Mouse (Mus musculus): ENCODE data around the gene Mgll. TPM values are rescaled to one million over a fixed set of nuclear protein-coding genes. Genes with fewer than 3 reads are reported as not detected.
A peak's percentile ranks its signal among the peaks of the same experiment; 100 is the strongest.

Mgll gene
- polyA plus RNA-seq, 1 experiment from 2014 or later: 29.1 TPM

GRCm38 (mm10) chr6:88759793-88760453 is 35.7 kb downstream of the Mgll start:
- H3K27ac ChIP-seq (replicated peaks; ENCODE audit: low read depth, low read length): peak overlapping the region; percentile 58
- H3K4me3 ChIP-seq (ENCODE audit: low read depth, low read length): no peak overlapping the region
- H3K27me3 ChIP-seq (replicated peaks; ENCODE audit: control insufficient read depth, insufficient read depth, low read length): no peaks in the 10 kb centered on the region
- ATAC-seq (ENCODE audit: low read depth) (peak; percentile 47), DNase-seq (ENCODE audit: low spot score) (peak; percentile 88)
- H3K4me1 ChIP-seq (ENCODE audit: control insufficient read depth, insufficient read depth, low read length): peaks cover 37% of the 10 kb centered on the region
- H3K9me3 ChIP-seq (ENCODE audit: control insufficient read depth, low read length): no peaks in the 10 kb centered on the region
- H3K4me2 ChIP-seq (ENCODE audit: low read depth, low read length): peak overlapping the region; percentile 18; the same call in 1 of the 2 replicates
- H3K9ac ChIP-seq (ENCODE audit: low read depth, low read length): peak overlapping the region; percentile 22; the same call in 1 of the 2 replicates
- no peaks in the 10 kb centered on the region for H3K36me3 ChIP-seq (ENCODE audit: control insufficient read depth, insufficient read depth, low read length)
- WGBS: 51% methylated on average over 15 of the region's 17 CpGs

GRCm38 (mm10) chr6:88760935-88761635 is 36.9 kb downstream of the Mgll start:
- H3K9ac ChIP-seq (ENCODE audit: low read depth, low read length): no peak overlapping the region
- H3K4me1 ChIP-seq (ENCODE audit: control insufficient read depth, insufficient read depth, low read length): peaks cover 37% of the 10 kb centered on the region
- H3K4me2 ChIP-seq (ENCODE audit: low read depth, low read length): no peak overlapping the region
- no peaks in the 10 kb centered on the region for H3K27me3 ChIP-seq (replicated peaks; ENCODE audit: control insufficient read depth, insufficient read depth, low read length)
- no peaks in the 10 kb centered on the region for H3K36me3 ChIP-seq (ENCODE audit: control insufficient read depth, insufficient read depth, low read length)
- H3K27ac ChIP-seq (replicated peaks; ENCODE audit: low read depth, low read length): no peak overlapping the region
- ATAC-seq (ENCODE audit: low read depth): no peak
- 63% methylated on average over 16 of the region's 17 CpGs for WGBS
- DNase-seq (ENCODE audit: low spot score): no peak
- H3K9me3 ChIP-seq (ENCODE audit: control insufficient read depth, low read length): no peaks in the 10 kb centered on the region
- no peak overlapping the region for H3K4me3 ChIP-seq (ENCODE audit: low read depth, low read length)

- DNase-seq (ENCODE audit: low spot score) (no peak), ATAC-seq (ENCODE audit: low read depth) (no peak)
- no peak overlapping the region for H3K9ac ChIP-seq (ENCODE audit: low read depth, low read length)
- 72% methylated on average over 17 of the region's 17 CpGs for WGBS
- no peak overlapping the region for H3K4me2 ChIP-seq (ENCODE audit: low read depth, low read length)
- H3K27me3 ChIP-seq (replicated peaks; ENCODE audit: control insufficient read depth, insufficient read depth, low read length): no peaks in the 10 kb centered on the region
- H3K27ac ChIP-seq (replicated peaks; ENCODE audit: low read depth, low read length): 0 out of 2 replicates have a peak overlapping the region, but pooled peaks have one; percentile 10
- H3K4me3 ChIP-seq (ENCODE audit: low read depth, low read length): no peak overlapping the region
- H3K9me3 ChIP-seq (ENCODE audit: control insufficient read depth, low read length): no peaks in the 10 kb centered on the region
- no peaks in the 10 kb centered on the region for H3K36me3 ChIP-seq (ENCODE audit: control insufficient read depth, insufficient read depth, low read length)
- H3K4me1 ChIP-seq (ENCODE audit: control insufficient read depth, insufficient read depth, low read length): peaks cover 37% of the 10 kb centered on the region
Measured at GRCm38 (mm10) chr6:88761684-88762439, 37.6 kb downstream of the Mgll start.

- ATAC-seq (ENCODE audit: low read depth) (peak; percentile 68), DNase-seq (ENCODE audit: low spot score) (peak; percentile 89)
- WGBS: 56% methylated on average over 12 of the region's 13 CpGs
- peaks cover 37% of the 10 kb centered on the region for H3K4me1 ChIP-seq (ENCODE audit: control insufficient read depth, insufficient read depth, low read length)
- no peak overlapping the region for H3K4me3 ChIP-seq (ENCODE audit: low read depth, low read length)
- no peaks in the 10 kb centered on the region for H3K9me3 ChIP-seq (ENCODE audit: control insufficient read depth, low read length)
- no peak overlapping the region for H3K9ac ChIP-seq (ENCODE audit: low read depth, low read length)
- no peaks in the 10 kb centered on the region for H3K36me3 ChIP-seq (ENCODE audit: control insufficient read depth, insufficient read depth, low read length)
- H3K27me3 ChIP-seq (replicated peaks; ENCODE audit: control insufficient read depth, insufficient read depth, low read length): no peaks in the 10 kb centered on the region
- H3K4me2 ChIP-seq (ENCODE audit: low read depth, low read length): no peak overlapping the region
- no peak overlapping the region for H3K27ac ChIP-seq (replicated peaks; ENCODE audit: low read depth, low read length)
Measured at GRCm38 (mm10) chr6:88762440-88763196, 38.4 kb downstream of the Mgll start.

GRCm38 (mm10) chr6:88763518-88764077 is 39.4 kb downstream of the Mgll start:
- 69% methylated on average over 3 of the region's 3 CpGs for WGBS

GRCm38 (mm10) chr6:88764281-88764680 is 40.1 kb downstream of the Mgll start:
- ATAC-seq (ENCODE audit: low read depth) (no peak), DNase-seq (ENCODE audit: low spot score) (no peak)
- WGBS: 73% methylated on average over 4 of the region's 4 CpGs
- Histone ChIP-seq H3K4me1 (ENCODE audit: control insufficient read depth, insufficient read depth, low read length) (peaks cover 24% of the 10 kb centered on the region), H3K4me3 (ENCODE audit: low read depth, low read length) (no peak overlapping the region), H3K27me3 (replicated peaks; ENCODE audit: control insufficient read depth, insufficient read depth, low read length) (no peaks in the 10 kb centered on the region), H3K27ac (replicated peaks; ENCODE audit: low read depth, low read length) (no peak overlapping the region), H3K9me3 (ENCODE audit: control insufficient read depth, low read length) (no peaks in the 10 kb centered on the region), H3K4me2 (ENCODE audit: low read depth, low read length) (no peak overlapping the region), H3K9ac (ENCODE audit: low read depth, low read length) (no peak overlapping the region), H3K36me3 (ENCODE audit: control insufficient read depth, insufficient read depth, low read length) (no peaks in the 10 kb centered on the region)

More at GRCm38 (mm10) chr6:88763518-88764077, 39.4 kb downstream of the Mgll start:
- Histone ChIP-seq H3K27me3 (replicated peaks; ENCODE audit: control insufficient read depth, insufficient read depth, low read length) (no peaks in the 10 kb centered on the region), H3K4me3 (ENCODE audit: low read depth, low read length) (no peak overlapping the region), H3K27ac (replicated peaks; ENCODE audit: low read depth, low read length) (peak overlapping the region; percentile 36; the same call in 1 of the 2 replicates), H3K36me3 (ENCODE audit: control insufficient read depth, insufficient read depth, low read length) (no peaks in the 10 kb centered on the region), H3K9me3 (ENCODE audit: control insufficient read depth, low read length) (no peaks in the 10 kb centered on the region), H3K4me2 (ENCODE audit: low read depth, low read length) (no peak overlapping the region), H3K9ac (ENCODE audit: low read depth, low read length) (no peak overlapping the region), H3K4me1 (ENCODE audit: control insufficient read depth, insufficient read depth, low read length) (peaks cover 31% of the 10 kb centered on the region)
- no peak for DNase-seq (ENCODE audit: low spot score)
- no peak for ATAC-seq (ENCODE audit: low read depth)

- no peak for ATAC-seq (ENCODE audit: low read depth)
- 70% methylated on average over 4 of the region's 4 CpGs for WGBS
Measured at GRCm38 (mm10) chr6:88767740-88768139, 43.5 kb downstream of the Mgll start.

GRCm38 (mm10) chr6:88769723-88770122 is 45.5 kb downstream of the Mgll start:
- no peak overlapping the region for H3K27ac ChIP-seq (replicated peaks; ENCODE audit: low read depth, low read length)
- H3K4me2 ChIP-seq (ENCODE audit: low read depth, low read length): no peak overlapping the region
- H3K36me3 ChIP-seq (ENCODE audit: control insufficient read depth, insufficient read depth, low read length): no peaks in the 10 kb centered on the region
- H3K9ac ChIP-seq (ENCODE audit: low read depth, low read length): no peak overlapping the region
- no peaks in the 10 kb centered on the region for H3K27me3 ChIP-seq (replicated peaks; ENCODE audit: control insufficient read depth, insufficient read depth, low read length)
- no peaks in the 10 kb centered on the region for H3K9me3 ChIP-seq (ENCODE audit: control insufficient read depth, low read length)
- DNase-seq (ENCODE audit: low spot score) (no peak), ATAC-seq (ENCODE audit: low read depth) (no peak)
- H3K4me1 ChIP-seq (ENCODE audit: control insufficient read depth, insufficient read depth, low read length): peaks cover 5% of the 10 kb centered on the region
- H3K4me3 ChIP-seq (ENCODE audit: low read depth, low read length): no peak overlapping the region
- 82% methylated on average over 6 of the region's 6 CpGs for WGBS

More at GRCm38 (mm10) chr6:88767740-88768139, 43.5 kb downstream of the Mgll start:
- H3K27ac ChIP-seq (replicated peaks; ENCODE audit: low read depth, low read length): no peak overlapping the region
- no peak overlapping the region for H3K9ac ChIP-seq (ENCODE audit: low read depth, low read length)
- H3K36me3 ChIP-seq (ENCODE audit: control insufficient read depth, insufficient read depth, low read length): no peaks in the 10 kb centered on the region
- peaks cover 7% of the 10 kb centered on the region for H3K4me1 ChIP-seq (ENCODE audit: control insufficient read depth, insufficient read depth, low read length)
- H3K4me2 ChIP-seq (ENCODE audit: low read depth, low read length): no peak overlapping the region
- H3K9me3 ChIP-seq (ENCODE audit: control insufficient read depth, low read length): no peaks in the 10 kb centered on the region
- no peak for DNase-seq (ENCODE audit: low spot score)
- H3K27me3 ChIP-seq (replicated peaks; ENCODE audit: control insufficient read depth, insufficient read depth, low read length): no peaks in the 10 kb centered on the region
- H3K4me3 ChIP-seq (ENCODE audit: low read depth, low read length): no peak overlapping the region
